Mouse (Mus musculus) adrenal gland, adult 2 months (tissue): ENCODE results near the gene Abhd13. TPM values are rescaled to one million over a fixed set of nuclear protein-coding genes. Genes with fewer than 3 reads are reported as not detected.

Experiments used
- DNase-seq: peaks from one replicate; pipeline ENCODE4 v3.0.0; 2021
- polyA plus RNA-seq: library from polyadenylated mRNA; depleted of rRNA; stranded (reverse); fragments of >200 nt; gene quantifications from 2 replicates; pipeline ENCODE4 v1.2.3, GENCODE M21; 2012; rRNA removed
- total RNA-seq, 2 experiments: library from RNA; stranded (reverse); gene quantifications; 2 replicates each; pipeline ENCODE4 v1.2.3; 2021

Gene Abhd13
- total and polyA plus RNA-seq, 3 experiments, result 2.7 to 22.6 (median 18.9) TPM

DNA sequence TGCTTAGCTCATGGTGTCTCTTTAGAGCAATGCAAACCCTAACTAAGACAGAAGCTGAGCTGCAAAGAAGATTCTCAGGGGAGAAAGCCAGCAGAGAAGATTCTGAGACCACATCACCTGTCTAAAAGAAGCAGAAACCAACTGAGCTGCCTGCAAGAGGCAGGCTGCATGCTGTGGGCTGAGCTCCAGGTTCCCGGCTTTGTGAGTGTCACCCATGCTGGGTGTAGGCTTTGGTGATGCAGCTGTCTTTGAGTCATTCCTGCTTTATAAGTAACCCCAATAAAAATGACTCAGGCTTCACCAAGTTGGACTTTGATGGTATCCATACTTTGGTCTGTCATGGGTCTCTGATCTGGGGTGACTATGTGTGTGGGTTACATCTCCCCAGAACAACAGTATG lies 38.7 kb downstream of the Abhd13 start:
- DNase-seq, result no peak

DNA sequence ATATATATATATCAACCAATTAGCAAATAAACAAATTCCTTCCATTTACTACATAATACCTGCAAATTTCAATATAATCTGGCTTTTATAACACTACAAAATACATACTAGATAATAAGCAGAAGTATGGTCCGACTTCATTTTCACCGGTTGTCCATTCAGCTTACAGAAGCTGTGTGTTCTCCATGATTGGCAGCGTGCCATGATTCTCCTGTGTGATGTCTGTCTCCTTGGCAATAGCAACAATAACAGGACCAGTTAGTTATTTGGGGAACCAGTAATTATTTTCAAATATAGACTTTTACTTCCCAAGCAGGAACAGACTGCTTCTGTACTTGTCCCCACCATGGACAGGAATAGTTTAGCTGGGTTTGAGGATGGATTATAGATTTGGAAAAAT lies 39.7 kb downstream of the Abhd13 start:
- no peak for DNase-seq

DNA sequence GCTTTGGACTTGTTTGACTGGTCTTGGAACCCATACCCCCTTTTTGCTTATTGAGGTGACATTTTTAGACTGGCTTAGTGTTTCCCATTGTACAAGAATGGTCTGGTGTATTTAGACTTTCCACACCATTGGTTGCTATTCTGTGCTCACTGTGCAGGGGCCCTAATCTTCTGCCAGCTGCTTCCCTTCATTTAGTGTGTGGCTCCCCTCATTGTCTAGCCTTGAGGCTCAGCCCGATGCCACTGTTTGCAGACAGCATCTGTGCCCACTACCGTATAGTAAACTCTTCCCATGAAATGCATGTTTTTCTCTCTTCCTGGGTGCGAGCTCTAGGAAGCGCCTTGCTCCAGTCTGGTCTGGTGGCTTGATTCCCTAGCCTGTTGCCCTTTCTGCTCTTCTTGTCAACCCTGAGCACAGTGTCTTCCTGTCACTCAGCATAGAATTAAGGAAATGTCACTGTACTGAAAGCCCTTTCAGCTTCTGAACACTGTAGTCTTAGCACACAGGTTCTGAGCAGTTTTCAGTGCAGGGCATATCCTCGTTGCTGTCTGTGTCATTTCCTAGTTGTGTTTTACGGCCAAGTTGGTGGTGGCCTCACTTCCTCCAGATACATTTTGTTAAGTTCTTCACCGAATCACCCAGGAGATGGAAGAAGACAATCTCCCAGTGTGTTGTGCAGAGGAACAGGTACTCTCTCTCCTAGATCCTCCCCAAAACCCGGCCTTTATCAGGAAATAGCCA lies 53.0 kb downstream of the Abhd13 start:
- no peak for DNase-seq

DNA sequence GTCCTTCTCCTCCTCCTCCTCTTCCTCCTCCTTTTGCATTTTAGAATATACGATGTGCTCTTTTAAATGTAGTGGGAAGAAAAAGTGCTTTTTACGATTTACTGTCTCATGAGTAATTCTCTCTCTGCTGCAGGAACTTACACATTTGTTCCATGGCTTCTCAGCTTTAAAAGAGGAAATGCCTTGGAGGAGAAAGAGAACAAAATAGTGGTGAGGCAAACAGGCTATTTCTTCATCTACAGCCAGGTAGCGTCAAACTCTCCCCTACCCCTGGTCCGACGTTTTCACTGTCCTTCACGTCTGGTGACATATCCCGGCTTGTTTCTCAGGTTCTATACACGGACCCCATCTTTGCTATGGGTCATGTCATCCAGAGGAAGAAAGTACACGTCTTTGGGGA lies 53.7 kb downstream of the Abhd13 start:
- no peak for DNase-seq

DNA sequence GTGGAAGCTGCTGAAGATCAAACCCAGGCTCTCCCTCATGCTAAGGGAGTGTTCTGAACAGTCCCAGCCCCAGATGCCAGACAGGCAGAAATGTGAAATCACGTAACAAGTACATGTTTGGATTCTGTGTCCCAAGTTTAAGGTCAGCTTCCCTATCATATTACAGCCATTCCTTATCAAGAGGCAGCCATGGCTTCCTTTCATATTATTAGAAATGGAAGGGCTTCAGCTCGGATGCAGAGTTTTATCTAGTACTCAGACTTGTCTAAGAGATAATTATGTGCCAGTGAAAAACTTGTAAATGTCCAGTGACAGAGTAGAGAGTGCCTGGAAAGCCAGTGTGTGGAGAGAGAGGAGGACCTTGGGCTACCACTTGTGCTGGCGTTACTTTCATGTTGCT lies 63.4 kb downstream of the Abhd13 start:
- DNase-seq, result no peak

Other genes with a start within 250 kb of the Abhd13 start
- 1 to 10 TPM; 6.8 to 9.3 TPM for gene Fam155a, start 206.5 kb upstream of the Abhd13 start, total RNA-seq
- gene Fam155a, start 206.5 kb upstream of the Abhd13 start, polyA plus RNA-seq, result 10.9 and 12.8 TPM in 2 replicates
- gene Gm10217, start 113.5 kb upstream of the Abhd13 start, total RNA-seq, result not detected
- not detected in 2 replicates for gene Gm10217, start 113.5 kb upstream of the Abhd13 start, polyA plus RNA-seq
- gene Lig4, start within 50 bp of the Abhd13 start, total RNA-seq, result 1 to 10 TPM; 8.1 to 8.2 TPM
- gene Lig4, start within 50 bp of the Abhd13 start, polyA plus RNA-seq, result 1.3 and 1.5 TPM in 2 replicates
- gene Tnfsf13b, start 28.8 kb downstream of the Abhd13 start, total RNA-seq, result 10 to 100 TPM in 1 of 2 experiments, 1 to 10 TPM in 1; 5.9 to 13.4 TPM
- 4.8 and 5.1 TPM in 2 replicates for gene Tnfsf13b, start 28.8 kb downstream of the Abhd13 start, polyA plus RNA-seq
- gene Myo16, start 176.2 kb downstream of the Abhd13 start, total RNA-seq, result under 1 TPM in 1 of 2 experiments, not detected in 1; 0.03 TPM
- gene Myo16, start 176.2 kb downstream of the Abhd13 start, polyA plus RNA-seq, result not detected in 2 replicates